Mouse (Mus musculus) heart, embryonic 13.5 days (tissue): ENCODE results near the gene Akap13. TPM values are rescaled to one million over a fixed set of nuclear protein-coding genes. Genes with fewer than 3 reads are reported as not detected.

Source experiments
- ATAC-seq: fragments of 200-750 bp; cut with Nextera tagmentation; 2 replicates; pipeline ENCODE4 v1.8.0; 2017; ENCODE audit warnings: moderate TSS enrichment; ENCODE audit not compliant: insufficient number of reproducible peaks, low FRiP score, low TSS enrichment; ENCODE audit errors: extremely low read depth
- H3K27ac ChIP-seq: fragments of 300-500 bp; sonication (generic); replicated peaks from 2 replicates; pipeline ENCODE4 v1.5.1; 2015; ENCODE audit warnings: moderate library complexity, mild to moderate bottlenecking, inconsistent platforms
- H3K27me3 ChIP-seq: fragments of 300-500 bp; sonication (generic); replicated peaks from 2 replicates; pipeline ENCODE4 v1.6.1; 2015; ENCODE audit warnings: mild to moderate bottlenecking, inconsistent platforms
- H3K36me3 ChIP-seq: fragments of 300-500 bp; sonication (generic); 2 replicates; pipeline ENCODE4 v1.6.1; 2015; ENCODE audit warnings: mild to moderate bottlenecking, inconsistent platforms
- H3K4me1 ChIP-seq: fragments of 300-500 bp; sonication (generic); 2 replicates; pipeline ENCODE4 v1.6.1; 2015; ENCODE audit warnings: inconsistent platforms
- H3K4me2 ChIP-seq: fragments of 300-500 bp; sonication (generic); 2 replicates; pipeline ENCODE4 v1.6.1; 2015; ENCODE audit warnings: inconsistent platforms, mild to moderate bottlenecking, moderate library complexity
- H3K4me3 ChIP-seq: fragments of 300-500 bp; sonication (generic); 2 replicates; pipeline ENCODE4 v1.5.1; 2015; ENCODE audit warnings: moderate library complexity, mild to moderate bottlenecking, inconsistent platforms
- H3K9ac ChIP-seq: fragments of 300-500 bp; sonication (generic); 2 replicates; pipeline ENCODE4 v1.6.1; 2015; ENCODE audit warnings: inconsistent platforms, mild to moderate bottlenecking, moderate library complexity
- H3K9me3 ChIP-seq: fragments of 300-500 bp; sonication (generic); 2 replicates; pipeline ENCODE4 v1.6.1; 2016; ENCODE audit warnings: inconsistent platforms
- WGBS: fragments of 180-500 bp; shearing (Covaris S2); methylation state at CpG from one replicate; pipeline ENCODE4 v1.1.7; 2015; ENCODE audit warnings: mixed read lengths; 5-methylcytosine and 5-hydroxymethylcytosine counted together
- polyA plus RNA-seq: library from polyadenylated mRNA; unstranded; fragments of >200 nt; fragmentation: Nextera tagmentation; extraction: Ambion mirVana; gene quantifications from 2 replicates; pipeline ENCODE4 v1.2.1, GENCODE M21; 2015

Gene Akap13
- polyA plus RNA-seq, 1 experiment from 2014 or later, result 41.8 TPM

- Histone ChIP-seq H3K9ac (peak overlapping the region; percentile 74; the same call in 1 of the 2 replicates), H3K9me3 (no peaks in the 10 kb centered on the region), H3K4me3 (peak overlapping the region; percentile 36), H3K27ac (peak overlapping the region; percentile 88), H3K36me3 (no peaks in the 10 kb centered on the region), H3K4me2 (peak overlapping the region; percentile 68), H3K4me1 (peaks cover 61% of the 10 kb centered on the region), H3K27me3 (no peaks in the 10 kb centered on the region)
- no peak for ATAC-seq
- 36% methylated on average over 9 of the region's 9 CpGs for WGBS
These were observed 186.3 kb downstream of the Akap13 start for GRCm38 (mm10) chr7:75641415-75642177.

- H3K4me1 ChIP-seq, result peaks cover 61% of the 10 kb centered on the region
- ATAC-seq, result peak; percentile 66; the same call in 1 of the 2 replicates
- peak overlapping the region; percentile 68 for H3K4me2 ChIP-seq
- no peaks in the 10 kb centered on the region for H3K27me3 ChIP-seq
- no peaks in the 10 kb centered on the region for H3K36me3 ChIP-seq
- H3K4me3 ChIP-seq, result peak overlapping the region; percentile 36
- H3K9ac ChIP-seq, result peak overlapping the region; percentile 74
- WGBS, result 5% methylated on average over 9 of the region's 9 CpGs
- peak overlapping the region; percentile 88 for H3K27ac ChIP-seq
- H3K9me3 ChIP-seq, result no peaks in the 10 kb centered on the region
These were observed 186.9 kb downstream of the Akap13 start for GRCm38 (mm10) chr7:75642178-75642777.

- Histone ChIP-seq H3K27me3 (no peaks in the 10 kb centered on the region), H3K9me3 (no peaks in the 10 kb centered on the region), H3K9ac (peak overlapping the region; percentile 74), H3K27ac (peak overlapping the region; percentile 88), H3K4me2 (peak overlapping the region; percentile 68), H3K36me3 (no peaks in the 10 kb centered on the region), H3K4me1 (peaks cover 64% of the 10 kb centered on the region), H3K4me3 (peak overlapping the region; percentile 36)
- ATAC-seq, result no peak
- 47% methylated on average over 16 of the region's 16 CpGs for WGBS
These were observed 187.7 kb downstream of the Akap13 start for GRCm38 (mm10) chr7:75642846-75643563.

GRCm38 (mm10) chr7:75643986-75644385, 188.7 kb downstream of the Akap13 start:
- ATAC-seq, result no peak
- H3K27me3 ChIP-seq, result no peaks in the 10 kb centered on the region
- peak overlapping the region; percentile 68 for H3K4me2 ChIP-seq

GRCm38 (mm10) chr7:75644585-75644984, 189.3 kb downstream of the Akap13 start:
- no peaks in the 10 kb centered on the region for H3K36me3 ChIP-seq
- H3K9me3 ChIP-seq, result no peaks in the 10 kb centered on the region
- H3K4me2 ChIP-seq, result peak overlapping the region; percentile 68
- H3K4me1 ChIP-seq, result peaks cover 69% of the 10 kb centered on the region
- ATAC-seq, result no peak
- H3K27me3 ChIP-seq, result no peaks in the 10 kb centered on the region
- H3K4me3 ChIP-seq, result peak overlapping the region; percentile 36
- no peak overlapping the region for H3K9ac ChIP-seq
- 65% methylated on average over 2 of the region's 2 CpGs for WGBS
- 0 out of 2 replicates have a peak overlapping the region, but pooled peaks have one; percentile 88 for H3K27ac ChIP-seq

More at GRCm38 (mm10) chr7:75643986-75644385, 188.7 kb downstream of the Akap13 start:
- Histone ChIP-seq H3K27ac (peak overlapping the region; percentile 88), H3K4me1 (peaks cover 69% of the 10 kb centered on the region), H3K9me3 (no peaks in the 10 kb centered on the region), H3K36me3 (no peaks in the 10 kb centered on the region), H3K9ac (peak overlapping the region; percentile 74), H3K4me3 (peak overlapping the region; percentile 36)
- 53% methylated on average over 4 of the region's 4 CpGs for WGBS

- peak overlapping the region; percentile 68 for H3K4me2 ChIP-seq
- no peaks in the 10 kb centered on the region for H3K27me3 ChIP-seq
- H3K27ac ChIP-seq, result no peak overlapping the region
- peaks cover 63% of the 10 kb centered on the region for H3K4me1 ChIP-seq
- H3K9me3 ChIP-seq, result no peaks in the 10 kb centered on the region
- H3K4me3 ChIP-seq, result no peak overlapping the region
- H3K9ac ChIP-seq, result no peak overlapping the region
- H3K36me3 ChIP-seq, result no peaks in the 10 kb centered on the region
- no peak for ATAC-seq
- 71% methylated on average over 5 of the region's 5 CpGs for WGBS
These were observed 190.0 kb downstream of the Akap13 start for GRCm38 (mm10) chr7:75645156-75645933.

GRCm38 (mm10) chr7:75648051-75648450, 192.7 kb downstream of the Akap13 start:
- Histone ChIP-seq H3K4me2 (no peak overlapping the region), H3K36me3 (no peaks in the 10 kb centered on the region), H3K9me3 (no peaks in the 10 kb centered on the region), H3K9ac (no peak overlapping the region), H3K27me3 (no peaks in the 10 kb centered on the region), H3K27ac (no peak overlapping the region), H3K4me3 (no peak overlapping the region), H3K4me1 (peaks cover 44% of the 10 kb centered on the region)
- 70% methylated on average over 3 of the region's 3 CpGs for WGBS
- no peak for ATAC-seq

- no peaks in the 10 kb centered on the region for H3K27me3 ChIP-seq
- H3K9ac ChIP-seq, result no peak overlapping the region
- H3K4me1 ChIP-seq, result peaks cover 41% of the 10 kb centered on the region
- H3K27ac ChIP-seq, result no peak overlapping the region
- H3K4me3 ChIP-seq, result no peak overlapping the region
- H3K4me2 ChIP-seq, result no peak overlapping the region
- WGBS, result 67% methylated on average over 4 of the region's 4 CpGs
- ATAC-seq, result no peak
- no peaks in the 10 kb centered on the region for H3K36me3 ChIP-seq
- H3K9me3 ChIP-seq, result no peaks in the 10 kb centered on the region
These were observed 193.6 kb downstream of the Akap13 start for GRCm38 (mm10) chr7:75648961-75649360.

GRCm38 (mm10) chr7:75649966-75650365, 194.6 kb downstream of the Akap13 start:
- H3K27me3 ChIP-seq, result no peaks in the 10 kb centered on the region
- H3K27ac ChIP-seq, result no peak overlapping the region
- H3K4me3 ChIP-seq, result no peak overlapping the region
- peaks cover 38% of the 10 kb centered on the region for H3K4me1 ChIP-seq
- WGBS, result 87% methylated on average over 1 of the region's 1 CpGs
- ATAC-seq, result no peak
- H3K9me3 ChIP-seq, result no peaks in the 10 kb centered on the region
- H3K4me2 ChIP-seq, result no peak overlapping the region
- H3K36me3 ChIP-seq, result no peaks in the 10 kb centered on the region
- H3K9ac ChIP-seq, result no peak overlapping the region

GRCm38 (mm10) chr7:75653684-75654317, 198.5 kb downstream of the Akap13 start:
- WGBS, result 62% methylated on average over 3 of the region's 3 CpGs
- Histone ChIP-seq H3K27ac (no peak overlapping the region), H3K27me3 (no peaks in the 10 kb centered on the region), H3K36me3 (no peaks in the 10 kb centered on the region), H3K9me3 (no peaks in the 10 kb centered on the region), H3K9ac (no peak overlapping the region), H3K4me2 (no peak overlapping the region), H3K4me1 (peaks cover 30% of the 10 kb centered on the region), H3K4me3 (no peak overlapping the region)
- ATAC-seq, result no peak
